Mouse (Mus musculus): ENCODE data around the gene Lyrm7. TPM values are rescaled to one million over a fixed set of nuclear protein-coding genes. Genes with fewer than 3 reads are reported as not detected.
A peak's percentile ranks its signal among the peaks of the same experiment; 100 is the strongest.

Lyrm7 gene
- polyA plus RNA-seq, 1 experiment from 2014 or later: 7.7 TPM

DNA sequence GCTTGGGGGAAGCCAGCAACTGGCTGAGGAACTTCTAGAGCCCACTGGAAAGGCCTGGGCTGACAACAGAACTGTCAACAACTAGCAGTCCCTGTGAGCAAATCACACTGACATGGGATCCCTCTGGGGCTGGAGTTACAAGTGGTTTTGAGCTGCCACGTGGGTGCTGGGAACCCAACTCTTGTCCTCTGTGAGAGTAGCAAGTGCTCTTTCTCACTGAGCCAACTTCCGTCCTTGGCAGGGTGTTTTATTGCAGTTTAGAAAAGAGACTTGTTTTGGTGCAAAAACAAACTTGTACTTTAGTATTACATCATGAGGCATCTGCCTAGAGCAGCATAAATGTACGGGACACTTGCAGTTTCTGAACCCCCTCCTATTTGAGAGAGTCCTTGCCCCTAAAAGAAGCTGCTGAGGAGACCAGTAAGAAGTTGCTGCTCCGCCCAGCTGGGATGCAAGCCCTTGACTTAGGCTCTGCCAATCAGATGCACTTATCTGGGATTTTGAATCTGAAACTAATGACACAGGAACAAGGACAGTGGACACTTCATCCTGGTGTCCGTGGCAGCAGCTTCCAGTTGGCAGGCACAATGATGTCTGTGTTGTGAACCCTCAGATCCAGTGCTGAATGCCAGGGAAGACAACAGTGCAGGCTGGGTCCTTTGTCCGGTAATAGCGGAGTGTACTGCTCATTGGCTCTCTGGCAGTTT lies 11.3 kb upstream of the Lyrm7 start:
- TF ChIP-seq CTCF (IDR thresholded peaks at IDR 0.05; ENCODE audit: low read depth): no peak
- H3K9me3 ChIP-seq (replicated peaks; ENCODE audit: low read length): no peaks in the 10 kb centered on the region
- no peaks in the 10 kb centered on the region for H3K27me3 ChIP-seq (ENCODE audit: insufficient read depth, low read length)
- 81% methylated on average over 7 of the region's 7 CpGs for WGBS
- H3K4me2 ChIP-seq (ENCODE audit: low read length): no peak overlapping the region
- no peak overlapping the region for H3K9ac ChIP-seq (ENCODE audit: low read depth, low read length)
- H3K27ac ChIP-seq: no peak overlapping the region
- peaks cover 27% of the 10 kb centered on the region for H3K36me3 ChIP-seq (ENCODE audit: insufficient read depth, low read length)
- H3K4me3 ChIP-seq (replicated peaks; ENCODE audit: low read depth, low read length): no peak overlapping the region
- H3K4me1 ChIP-seq (replicated peaks; ENCODE audit: insufficient read depth, low read length): 0 out of 2 replicates have a peak, but pooled peaks cover 14% of the 10 kb centered on the region
- DNase-seq (ENCODE audit: low spot score): no peak
- ATAC-seq (replicated peaks; ENCODE audit: low FRiP score, low read depth): no peak

DNA sequence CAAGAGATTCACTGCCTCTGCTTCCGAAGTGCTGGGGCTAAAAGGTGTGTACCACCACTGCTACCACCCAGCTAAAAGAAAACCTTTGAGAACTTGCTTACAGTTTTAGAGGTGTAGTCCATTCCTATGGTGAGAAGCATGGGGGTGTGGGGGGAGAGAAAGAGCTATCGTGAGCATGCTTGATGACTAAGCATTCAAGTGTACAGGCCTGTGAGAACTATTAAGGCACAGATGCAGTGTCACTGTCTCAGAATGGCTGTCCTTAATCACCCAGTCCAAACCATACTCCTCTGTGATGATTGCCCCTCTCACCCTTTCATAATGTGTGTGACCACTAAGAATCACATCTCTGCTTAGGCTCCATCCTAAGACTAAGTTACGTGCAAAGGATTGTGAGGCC lies 8.6 kb upstream of the Lyrm7 start:
- no peak for TF ChIP-seq CTCF (IDR thresholded peaks at IDR 0.05; ENCODE audit: low read depth)
- no peak for ATAC-seq (replicated peaks; ENCODE audit: low FRiP score, low read depth)
- H3K36me3 ChIP-seq (ENCODE audit: insufficient read depth, low read length): peaks cover 27% of the 10 kb centered on the region

DNA sequence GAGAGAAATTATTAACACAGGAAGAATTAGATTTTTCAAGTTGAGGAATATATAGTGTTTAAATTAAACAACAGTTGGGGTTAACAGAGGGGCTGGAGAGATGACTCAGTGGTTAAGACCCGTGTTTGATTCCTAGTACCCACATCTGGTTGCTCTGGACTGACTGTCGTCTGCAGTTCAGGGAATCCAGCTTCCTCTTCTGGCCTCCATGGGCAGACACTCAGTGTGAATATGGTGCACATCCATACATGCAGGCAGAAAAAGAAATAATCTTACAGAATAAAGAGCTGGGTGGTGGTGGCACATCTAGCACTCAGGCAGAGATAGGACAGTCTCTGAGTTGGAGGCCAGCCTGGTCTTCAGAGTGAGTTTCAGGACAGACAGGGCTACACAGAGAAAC lies 7.7 kb upstream of the Lyrm7 start:
- ATAC-seq (replicated peaks; ENCODE audit: low FRiP score, low read depth): no peak
- Histone ChIP-seq H3K4me3 (replicated peaks; ENCODE audit: low read depth, low read length) (no peak overlapping the region), H3K27me3 (ENCODE audit: insufficient read depth, low read length) (no peaks in the 10 kb centered on the region), H3K36me3 (ENCODE audit: insufficient read depth, low read length) (peaks cover 23% of the 10 kb centered on the region), H3K4me1 (replicated peaks; ENCODE audit: insufficient read depth, low read length) (0 out of 2 replicates have a peak, but pooled peaks cover 14% of the 10 kb centered on the region), H3K9ac (ENCODE audit: low read depth, low read length) (no peak overlapping the region), H3K4me2 (ENCODE audit: low read length) (no peak overlapping the region), H3K27ac (no peak overlapping the region), H3K9me3 (replicated peaks; ENCODE audit: low read length) (no peaks in the 10 kb centered on the region)
- TF ChIP-seq CTCF (IDR thresholded peaks at IDR 0.05; ENCODE audit: low read depth): no peak
- no peak for DNase-seq (ENCODE audit: low spot score)
- 66% methylated on average over 2 of the region's 2 CpGs for WGBS

More for the DNA sequence above, 8.6 kb upstream of the Lyrm7 start:
- Histone ChIP-seq H3K9me3 (replicated peaks; ENCODE audit: low read length) (no peaks in the 10 kb centered on the region), H3K9ac (ENCODE audit: low read depth, low read length) (no peak overlapping the region), H3K27ac (no peak overlapping the region), H3K27me3 (ENCODE audit: insufficient read depth, low read length) (no peaks in the 10 kb centered on the region), H3K4me2 (ENCODE audit: low read length) (no peak overlapping the region), H3K4me3 (replicated peaks; ENCODE audit: low read depth, low read length) (no peak overlapping the region), H3K4me1 (replicated peaks; ENCODE audit: insufficient read depth, low read length) (0 out of 2 replicates have a peak, but pooled peaks cover 14% of the 10 kb centered on the region)
- no peak for DNase-seq (ENCODE audit: low spot score)
- WGBS: 87% methylated on average over 3 of the region's 3 CpGs

DNA sequence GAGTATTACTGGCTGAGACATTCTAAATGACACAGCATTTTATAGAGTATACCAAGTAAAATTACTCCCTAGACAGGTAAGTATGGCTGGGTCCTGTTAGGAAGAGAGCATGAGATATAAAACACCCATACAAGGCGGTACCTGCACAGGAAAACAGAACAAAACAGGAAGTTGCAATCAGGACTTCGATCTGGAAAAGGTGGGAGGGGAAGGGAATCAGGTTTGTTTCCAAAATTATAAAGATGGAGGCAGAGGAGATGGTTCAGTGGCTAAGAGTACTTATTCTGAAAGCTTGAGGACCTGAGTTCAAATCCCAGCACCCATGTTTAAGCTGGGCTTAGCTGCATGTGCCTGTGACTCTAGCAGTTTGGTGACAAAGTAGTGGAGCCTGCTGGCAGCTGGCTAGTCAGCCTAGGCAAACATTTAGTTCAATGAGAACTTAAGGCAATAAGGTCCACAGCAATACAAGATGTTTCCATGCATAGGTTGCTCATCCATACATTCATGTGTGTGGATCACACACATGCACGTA lies 7.3 kb upstream of the Lyrm7 start:
- TF ChIP-seq CTCF (IDR thresholded peaks at IDR 0.05; ENCODE audit: low read depth): no peak
- Histone ChIP-seq H3K9me3 (replicated peaks; ENCODE audit: low read length) (no peaks in the 10 kb centered on the region), H3K4me2 (ENCODE audit: low read length) (peak overlapping the region; percentile 60), H3K27me3 (ENCODE audit: insufficient read depth, low read length) (no peaks in the 10 kb centered on the region), H3K9ac (ENCODE audit: low read depth, low read length) (no peak overlapping the region), H3K4me1 (replicated peaks; ENCODE audit: insufficient read depth, low read length) (0 out of 2 replicates have a peak, but pooled peaks cover 14% of the 10 kb centered on the region), H3K4me3 (replicated peaks; ENCODE audit: low read depth, low read length) (no peak overlapping the region), H3K36me3 (ENCODE audit: insufficient read depth, low read length) (peaks cover 23% of the 10 kb centered on the region), H3K27ac (no peak overlapping the region)
- ATAC-seq (replicated peaks; ENCODE audit: low FRiP score, low read depth): no peak
- no peak for DNase-seq (ENCODE audit: low spot score)
- 66% methylated on average over 3 of the region's 3 CpGs for WGBS

DNA sequence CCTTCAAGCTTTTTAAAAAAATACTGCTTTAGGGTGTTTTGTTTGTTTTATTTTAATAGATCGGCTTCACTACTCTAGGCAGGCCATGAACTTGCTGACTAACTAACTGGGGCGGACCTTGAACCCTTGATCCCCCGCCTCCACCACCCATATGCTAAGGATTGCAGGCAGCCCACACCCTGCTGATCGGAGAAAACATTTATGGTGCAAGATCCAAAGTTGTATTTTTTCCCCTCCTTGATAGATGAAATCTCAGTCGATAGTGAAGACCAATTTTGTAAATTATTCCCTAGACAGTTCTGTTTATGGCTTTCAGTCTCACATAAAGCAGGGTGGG lies 6.3 kb upstream of the Lyrm7 start:
- under 1% methylated on average over 5 of the region's 5 CpGs for WGBS
- no peak for TF ChIP-seq CTCF (IDR thresholded peaks at IDR 0.05; ENCODE audit: low read depth)
- H3K9me3 ChIP-seq (replicated peaks; ENCODE audit: low read length): no peaks in the 10 kb centered on the region
- 0 out of 2 replicates have a peak, but pooled peaks cover 14% of the 10 kb centered on the region for H3K4me1 ChIP-seq (replicated peaks; ENCODE audit: insufficient read depth, low read length)
- H3K36me3 ChIP-seq (ENCODE audit: insufficient read depth, low read length): peaks cover 21% of the 10 kb centered on the region
- ATAC-seq (replicated peaks; ENCODE audit: low FRiP score, low read depth) (peak; percentile 50), DNase-seq (ENCODE audit: low spot score) (no peak)
- H3K4me2 ChIP-seq (ENCODE audit: low read length): peak overlapping the region; percentile 60
- peak overlapping the region; percentile 95 for H3K4me3 ChIP-seq (replicated peaks; ENCODE audit: low read depth, low read length)
- H3K27me3 ChIP-seq (ENCODE audit: insufficient read depth, low read length): no peaks in the 10 kb centered on the region
- peak overlapping the region; percentile 95 for H3K27ac ChIP-seq
- H3K9ac ChIP-seq (ENCODE audit: low read depth, low read length): peak overlapping the region; percentile 96

DNA sequence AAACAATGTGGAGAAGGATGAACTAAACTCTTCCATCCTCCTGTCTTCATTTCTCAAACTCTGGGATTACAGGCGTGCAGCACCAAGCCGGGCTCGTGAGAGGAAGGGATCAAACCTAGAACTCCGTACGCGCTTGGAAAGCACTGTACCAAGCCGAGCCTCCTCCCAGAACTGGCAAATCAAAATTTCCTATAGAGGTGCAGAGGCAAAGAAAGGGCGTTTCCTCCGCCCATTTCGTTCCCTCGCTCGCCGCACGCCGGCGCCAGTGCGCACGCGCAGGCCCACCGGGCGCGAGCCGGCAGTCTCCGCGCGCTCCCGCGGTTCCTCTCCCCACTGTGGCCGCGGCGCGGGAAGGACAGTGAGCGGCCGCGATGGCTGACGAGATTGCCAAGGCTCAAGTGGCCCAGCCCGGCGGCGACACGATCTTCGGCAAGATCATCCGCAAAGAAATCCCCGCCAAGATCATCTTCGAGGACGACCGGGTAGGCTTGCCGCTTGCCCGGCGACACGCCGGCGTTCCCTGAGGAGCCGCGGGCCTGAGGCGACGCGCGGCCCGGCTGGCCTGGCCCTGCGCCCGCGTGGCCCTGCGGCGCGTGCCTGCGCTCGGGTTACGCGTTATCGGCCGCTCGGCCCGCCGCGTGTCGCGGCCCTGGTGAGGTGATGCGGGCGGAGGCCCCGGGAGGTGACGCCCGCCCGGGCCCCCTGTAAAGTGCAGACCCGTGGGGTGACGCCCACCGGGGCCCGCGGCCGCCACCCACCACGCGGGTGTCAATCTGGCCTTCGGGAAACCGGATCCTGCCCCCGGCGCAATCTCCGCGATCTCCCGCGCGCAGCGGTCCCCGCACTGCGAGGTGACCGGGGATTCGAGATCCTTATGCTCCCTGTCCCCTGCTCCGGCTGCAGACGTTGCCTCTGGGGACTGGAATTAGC lies 5.7 kb upstream of the Lyrm7 start, which contains the start of gene Hint1:
Gene Hint1 (plus strand): TSS at position 265 of the 930 bp plus-strand sequence.
- DNase-seq (ENCODE audit: low spot score) (peak; percentile 95), ATAC-seq (replicated peaks; ENCODE audit: low FRiP score, low read depth) (peak; percentile 80)
- Histone ChIP-seq H3K4me2 (ENCODE audit: low read length) (peak within 1 kb of the TSS; percentile 60), H3K27ac (peak within 1 kb of the TSS; percentile 95), H3K27me3 (ENCODE audit: insufficient read depth, low read length) (no peaks in the 10 kb centered on the region), H3K36me3 (ENCODE audit: insufficient read depth, low read length) (peaks cover 16% of the 10 kb centered on the region), H3K4me3 (replicated peaks; ENCODE audit: low read depth, low read length) (peak within 1 kb of the TSS; percentile 95), H3K4me1 (replicated peaks; ENCODE audit: insufficient read depth, low read length) (0 out of 2 replicates have a peak, but pooled peaks cover 14% of the 10 kb centered on the region), H3K9me3 (replicated peaks; ENCODE audit: low read length) (no peaks in the 10 kb centered on the region), H3K9ac (ENCODE audit: low read depth, low read length) (peak within 1 kb of the TSS; percentile 96)
- under 1% methylated on average over 97 of the region's 107 CpGs for WGBS
- peak; percentile 43; the same call in 1 of the 2 replicates for TF ChIP-seq CTCF (IDR thresholded peaks at IDR 0.05; ENCODE audit: low read depth)
